Mouse (Mus musculus) cortical plate, adult 2 months (tissue): ENCODE results near the gene Rfc4.

Source experiments
- CTCF ChIP-seq: fragments of 200-500 bp; IDR thresholded peaks from 2 replicates; pipeline ENCODE4 v1.5.1; 2011; ENCODE audit warnings: mild to moderate bottlenecking, control low read depth, low read length; ENCODE audit not compliant: insufficient read depth; ENCODE audit errors: extremely low read depth
- POLR2A ChIP-seq: fragments of 200-500 bp; IDR thresholded peaks from 2 replicates; pipeline ENCODE4 v1.6.1; 2011; ENCODE audit warnings: mild to moderate bottlenecking, low read length, control low read depth; ENCODE audit not compliant: insufficient read depth; ENCODE audit errors: extremely low read depth

- TF ChIP-seq CTCF: no peak
- TF ChIP-seq POLR2A: no peak
Observed at GRCm38 (mm10) chr16:23135421-23136149, 8.0 kb upstream of the Rfc4 start.
